Mouse (Mus musculus) stomach, embryonic 14.5 days (tissue): ENCODE measurements at regions not wholly inside any gene's neighbourhood (a gene's known extent, or its start where the extent isn't known, plus 50 kb on each side); places are given as distances from the start of the nearest gene placed in this dataset.

Experiments
- ATAC-seq: fragments of 200-750 bp; cut with Nextera tagmentation; 2 replicates; pipeline ENCODE4 v1.8.0; 2017; ENCODE audit warnings: low read depth, moderate TSS enrichment; ENCODE audit not compliant: insufficient number of reproducible peaks, insufficient read depth, low FRiP score
- H3K27ac ChIP-seq: fragments of 300-500 bp; sonication (generic); 2 replicates; pipeline ENCODE4 v1.5.1; 2014; ENCODE audit warnings: mild to moderate bottlenecking, low read length, moderate library complexity, mixed read lengths
- H3K27me3 ChIP-seq: fragments of 300-500 bp; sonication (generic); 2 replicates; pipeline ENCODE4 v1.6.1; 2014; ENCODE audit warnings: low read length, control low read depth, mixed read lengths; ENCODE audit not compliant: control insufficient read depth, insufficient read depth
- H3K36me3 ChIP-seq: fragments of 300-500 bp; sonication (generic); 2 replicates; pipeline ENCODE4 v1.6.1; 2014; ENCODE audit warnings: mild to moderate bottlenecking, control low read depth, low read length, moderate library complexity, mixed read lengths; ENCODE audit not compliant: control insufficient read depth, insufficient read depth
- H3K4me1 ChIP-seq: fragments of 300-500 bp; sonication (generic); 2 replicates; pipeline ENCODE4 v1.6.1; 2014; ENCODE audit warnings: low read length, control low read depth, mixed read lengths; ENCODE audit not compliant: control insufficient read depth, insufficient read depth
- H3K4me2 ChIP-seq: fragments of 300-500 bp; sonication (generic); replicated peaks from 2 replicates; pipeline ENCODE4 v1.6.1; 2014; ENCODE audit warnings: low read depth, low read length, control low read depth
- H3K4me3 ChIP-seq: fragments of 300-500 bp; sonication (generic); 2 replicates; pipeline ENCODE4 v1.5.1; 2014; ENCODE audit warnings: low read depth, low read length, control low read depth
- H3K9ac ChIP-seq: fragments of 300-500 bp; sonication (generic); replicated peaks from 2 replicates; pipeline ENCODE4 v1.6.1; 2014; ENCODE audit warnings: low read depth, mild to moderate bottlenecking, control low read depth, low read length, moderate library complexity, mixed read lengths
- H3K9me3 ChIP-seq: fragments of 300-500 bp; sonication (generic); 2 replicates; pipeline ENCODE4 v1.6.1; 2016; ENCODE audit warnings: low read depth, low read length, control low read depth; ENCODE audit not compliant: control insufficient read depth
- WGBS: fragments of 180-500 bp; shearing (Covaris S2); extraction: QIAGEN DNeasy Blood & Tissue Kit; methylation state at CpG from one replicate; pipeline ENCODE4 v1.1.7; 2014; 5-methylcytosine and 5-hydroxymethylcytosine counted together

- no peak for ATAC-seq
- Histone ChIP-seq H3K9ac (no peak overlapping the region), H3K36me3 (no peaks in the 10 kb centered on the region), H3K4me2 (no peak overlapping the region), H3K4me1 (no peaks in the 10 kb centered on the region), H3K27ac (no peak overlapping the region), H3K4me3 (no peak overlapping the region), H3K27me3 (no peaks in the 10 kb centered on the region), H3K9me3 (no peaks in the 10 kb centered on the region)
- 85% methylated on average over 1 of the region's 1 CpGs for WGBS
Observed at GRCm38 (mm10) chr16:63468851-63469250, 395.1 kb downstream of the Epha3 start.
